Mouse (Mus musculus) ES-CJ7 (cell line): Measurements from ENCODE around the gene Stil.

Source experiments
- DNase-seq: peaks from one replicate; pipeline ENCODE4 v3.0.0; 2011; ENCODE audit warnings: low read depth, low spot score

Stil gene

GRCm38 (mm10) chr4:115079821-115080349 lies 79.9 kb downstream of the Stil start:
- DNase-seq: no peak

GRCm38 (mm10) chr4:115083031-115083430 lies 83.1 kb downstream of the Stil start:
- DNase-seq: no peak

- peak; percentile 58 for DNase-seq
Measured at GRCm38 (mm10) chr4:115085522-115086095, 85.7 kb downstream of the Stil start.

GRCm38 (mm10) chr4:115086257-115086656 lies 86.3 kb downstream of the Stil start:
- no peak for DNase-seq

- DNase-seq: no peak
Measured at GRCm38 (mm10) chr4:115086763-115087415, 86.9 kb downstream of the Stil start.

GRCm38 (mm10) chr4:115088611-115089338 lies 88.8 kb downstream of the Stil start, which contains the start of gene Pdzk1ip1:
Gene Pdzk1ip1, plus strand, starts transcription at chr4:115088708.
- peak; percentile 43 for DNase-seq

GRCm38 (mm10) chr4:115090592-115090991 lies 90.6 kb downstream of the Stil start:
- no peak for DNase-seq

GRCm38 (mm10) chr4:115091806-115092205 lies 91.8 kb downstream of the Stil start:
- no peak for DNase-seq
